Mouse (Mus musculus): ENCODE data around the gene En1.

The En1 gene

GRCm38 (mm10) chr1:120643848-120644711 is 41.9 kb downstream of the En1 start:
- DNase-seq (ENCODE audit: low read depth, low spot score) = no peak
- Histone ChIP-seq H3K27me3 (ENCODE audit: control insufficient read depth, insufficient read depth, low read length, poor library complexity, severe bottlenecking) (no peaks in the 10 kb centered on the region), H3K36me3 (ENCODE audit: control insufficient read depth, insufficient read depth, low read length, poor library complexity, severe bottlenecking) (no peaks in the 10 kb centered on the region)

DNA sequence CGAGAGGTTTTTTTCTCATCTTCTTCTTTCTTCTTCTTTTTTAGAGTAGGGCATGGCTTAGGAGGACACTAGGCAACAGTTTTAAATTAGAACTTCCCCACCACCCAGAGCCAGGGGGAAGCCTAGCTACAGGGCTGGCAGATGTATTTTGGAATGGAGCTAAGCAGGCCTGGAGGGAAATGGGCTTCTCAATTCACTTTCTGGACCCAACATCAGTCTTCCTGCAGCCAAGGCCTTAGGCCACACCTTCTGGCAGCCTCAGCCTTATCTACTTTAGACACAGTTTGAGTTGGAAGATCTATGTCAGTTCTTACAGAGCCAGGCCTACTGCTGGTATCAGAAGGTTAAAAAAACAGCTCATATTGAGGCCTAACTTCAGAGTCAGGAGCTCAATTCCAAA is 42.5 kb downstream of the En1 start:
- Histone ChIP-seq H3K27me3 (ENCODE audit: control insufficient read depth, insufficient read depth, low read length, poor library complexity, severe bottlenecking) (no peaks in the 10 kb centered on the region), H3K36me3 (ENCODE audit: control insufficient read depth, insufficient read depth, low read length, poor library complexity, severe bottlenecking) (no peaks in the 10 kb centered on the region)
- DNase-seq (ENCODE audit: low read depth, low spot score) = no peak

DNA sequence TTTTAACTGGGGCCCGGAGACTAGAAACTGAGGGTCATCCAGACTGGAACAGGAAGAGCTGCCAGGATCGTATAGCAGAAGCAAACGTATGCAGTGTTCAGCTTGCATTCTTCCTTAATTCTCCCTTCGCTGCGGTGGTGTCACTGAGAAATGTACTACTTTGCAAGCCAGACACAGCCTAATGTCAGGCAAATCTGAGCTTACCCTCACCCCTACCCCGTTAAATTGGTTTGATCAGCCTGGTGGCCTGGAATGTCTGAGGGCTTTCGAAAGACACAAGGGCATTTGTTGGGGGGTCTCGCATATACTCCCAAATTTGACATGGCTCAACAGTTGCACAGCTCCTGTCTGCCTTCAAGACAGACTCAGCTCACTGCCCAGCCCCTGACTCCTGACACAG is 47.9 kb downstream of the En1 start:
- no peak for DNase-seq (ENCODE audit: low read depth, low spot score)
- no peaks in the 10 kb centered on the region for H3K27me3 ChIP-seq (ENCODE audit: control insufficient read depth, insufficient read depth, low read length, poor library complexity, severe bottlenecking)
- no peaks in the 10 kb centered on the region for H3K36me3 ChIP-seq (ENCODE audit: control insufficient read depth, insufficient read depth, low read length, poor library complexity, severe bottlenecking)

DNA sequence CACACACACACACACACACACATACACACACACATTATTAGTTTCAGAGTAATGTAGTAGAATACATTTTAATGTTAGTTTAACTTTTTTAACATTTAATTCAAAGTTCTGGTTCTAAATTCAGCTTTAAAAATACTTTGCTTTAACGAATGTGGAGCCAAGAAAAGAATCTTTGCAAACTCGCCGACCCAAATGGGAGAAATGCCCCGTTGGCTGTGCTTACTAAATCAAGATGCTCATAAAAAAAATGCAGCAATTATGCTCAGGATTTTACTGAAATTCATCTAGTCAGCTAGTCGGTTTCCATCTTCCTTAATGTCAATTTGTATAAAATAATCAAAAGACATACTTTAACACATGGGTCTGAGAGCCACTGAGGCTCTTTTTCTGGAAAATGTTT is 49.8 kb downstream of the En1 start:
- DNase-seq (ENCODE audit: low read depth, low spot score) = no peak
- Histone ChIP-seq H3K36me3 (ENCODE audit: control insufficient read depth, insufficient read depth, low read length, poor library complexity, severe bottlenecking) (no peaks in the 10 kb centered on the region), H3K27me3 (ENCODE audit: control insufficient read depth, insufficient read depth, low read length, poor library complexity, severe bottlenecking) (no peaks in the 10 kb centered on the region)

- no peaks in the 10 kb centered on the region for H3K27me3 ChIP-seq (ENCODE audit: control insufficient read depth, insufficient read depth, low read length, poor library complexity, severe bottlenecking)
- DNase-seq (ENCODE audit: low read depth, low spot score) = no peak
- H3K36me3 ChIP-seq (ENCODE audit: control insufficient read depth, insufficient read depth, low read length, poor library complexity, severe bottlenecking) = no peaks in the 10 kb centered on the region
Observed at GRCm38 (mm10) chr1:120654950-120655396, 52.8 kb downstream of the En1 start.
